Mouse (Mus musculus) lung, postnatal 10 days (tissue): ENCODE data around the gene Fan1.
A peak's percentile ranks its signal among the peaks of the same experiment; 100 is the strongest.

Source experiments
- DNase-seq: peaks from one replicate; pipeline ENCODE4 v3.0.0; 2021

The Fan1 gene

GRCm38 (mm10) chr7:64373830-64374562 lies at the start of gene Fan1:
Fan1 (minus strand) TSS chr7:64374095.
- peak; percentile 92 for DNase-seq

DNA sequence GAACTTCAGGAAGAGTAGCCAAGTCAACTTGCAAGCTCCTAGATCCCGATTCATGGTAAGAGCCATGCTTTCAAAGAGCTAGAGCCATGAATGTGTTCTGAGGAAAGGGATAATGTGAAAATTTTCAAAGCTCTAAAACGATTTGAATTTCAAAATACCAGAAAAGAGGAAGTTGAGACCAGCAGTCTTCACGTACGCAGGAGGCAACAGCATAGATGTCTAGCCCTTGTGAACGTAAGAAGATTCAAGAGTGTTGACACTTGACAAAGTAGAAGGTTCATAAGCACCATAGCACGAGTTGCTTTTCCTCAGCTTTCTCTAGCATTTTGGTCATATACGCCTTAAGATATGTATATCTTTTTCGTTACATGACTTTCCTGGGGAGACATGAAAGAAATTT lies 30.1 kb upstream of the Fan1 start:
- no peak for DNase-seq

- no peak for DNase-seq
These were observed 28.6 kb upstream of the Fan1 start for GRCm38 (mm10) chr7:64402452-64402851.

GRCm38 (mm10) chr7:64400725-64401124 lies 26.8 kb upstream of the Fan1 start:
- DNase-seq = no peak

- no peak for DNase-seq
These were observed 18.9 kb upstream of the Fan1 start for GRCm38 (mm10) chr7:64392819-64393151.

- peak; percentile 100 for DNase-seq
These were observed 18.4 kb upstream of the Fan1 start, which contains the start of the genes Mphosph10 and Mcee for GRCm38 (mm10) chr7:64392122-64392818. Mphosph10 (minus strand) TSS chr7:64392268. Mcee (plus strand) TSS chr7:64392607.

DNA sequence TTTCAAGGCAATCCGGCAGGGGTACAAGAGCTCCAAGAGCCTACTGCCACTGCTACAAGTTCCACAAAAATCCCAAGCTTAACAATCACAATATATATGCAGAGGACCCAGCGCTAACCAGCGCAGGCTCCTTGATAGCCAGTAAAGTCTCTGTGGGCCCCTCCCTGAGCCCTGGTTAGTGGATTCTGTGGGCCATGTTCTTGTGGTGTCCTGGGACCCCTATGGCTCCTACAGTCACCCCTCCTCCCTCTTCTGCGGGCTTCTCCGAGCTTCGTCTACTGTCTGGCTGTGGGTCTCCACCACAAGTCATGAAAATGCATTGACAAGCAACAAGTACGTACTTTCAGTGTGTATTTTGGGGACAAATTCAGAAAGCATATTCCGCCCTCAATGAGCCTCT lies 17.6 kb upstream of the Fan1 start:
- no peak for DNase-seq

DNA sequence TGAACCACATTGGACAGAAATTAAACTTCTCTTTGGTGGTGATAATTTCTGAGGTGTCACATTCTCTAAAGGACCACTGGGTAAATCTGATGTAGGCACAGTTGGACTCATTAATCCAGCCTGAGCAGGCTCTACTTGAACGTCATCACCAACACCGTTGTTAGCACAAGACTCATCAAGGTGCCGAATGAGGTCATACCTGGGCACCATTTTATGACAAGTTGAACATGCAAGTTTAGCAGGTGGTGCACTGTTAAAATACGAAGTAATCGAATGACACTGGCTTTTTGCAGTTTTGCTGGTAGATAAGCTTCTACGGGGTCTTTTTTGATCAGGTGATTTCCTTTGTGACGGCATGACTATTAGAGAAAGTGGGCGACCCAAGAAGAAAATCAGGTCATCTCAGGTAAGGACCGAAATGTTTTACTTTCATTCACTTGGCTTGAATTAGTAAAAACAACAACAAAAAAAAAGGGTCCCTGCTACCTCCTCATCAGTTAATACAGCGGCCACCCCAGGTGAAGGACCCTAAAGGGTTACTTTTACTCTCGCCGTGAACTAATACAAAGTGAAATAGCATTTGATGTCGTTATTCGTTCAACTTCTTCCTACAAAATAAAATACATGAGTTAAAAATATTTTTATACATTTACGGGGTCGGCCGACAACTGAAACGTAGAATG lies 607 bp downstream of the Fan1 start:
- DNase-seq = no peak

DNA sequence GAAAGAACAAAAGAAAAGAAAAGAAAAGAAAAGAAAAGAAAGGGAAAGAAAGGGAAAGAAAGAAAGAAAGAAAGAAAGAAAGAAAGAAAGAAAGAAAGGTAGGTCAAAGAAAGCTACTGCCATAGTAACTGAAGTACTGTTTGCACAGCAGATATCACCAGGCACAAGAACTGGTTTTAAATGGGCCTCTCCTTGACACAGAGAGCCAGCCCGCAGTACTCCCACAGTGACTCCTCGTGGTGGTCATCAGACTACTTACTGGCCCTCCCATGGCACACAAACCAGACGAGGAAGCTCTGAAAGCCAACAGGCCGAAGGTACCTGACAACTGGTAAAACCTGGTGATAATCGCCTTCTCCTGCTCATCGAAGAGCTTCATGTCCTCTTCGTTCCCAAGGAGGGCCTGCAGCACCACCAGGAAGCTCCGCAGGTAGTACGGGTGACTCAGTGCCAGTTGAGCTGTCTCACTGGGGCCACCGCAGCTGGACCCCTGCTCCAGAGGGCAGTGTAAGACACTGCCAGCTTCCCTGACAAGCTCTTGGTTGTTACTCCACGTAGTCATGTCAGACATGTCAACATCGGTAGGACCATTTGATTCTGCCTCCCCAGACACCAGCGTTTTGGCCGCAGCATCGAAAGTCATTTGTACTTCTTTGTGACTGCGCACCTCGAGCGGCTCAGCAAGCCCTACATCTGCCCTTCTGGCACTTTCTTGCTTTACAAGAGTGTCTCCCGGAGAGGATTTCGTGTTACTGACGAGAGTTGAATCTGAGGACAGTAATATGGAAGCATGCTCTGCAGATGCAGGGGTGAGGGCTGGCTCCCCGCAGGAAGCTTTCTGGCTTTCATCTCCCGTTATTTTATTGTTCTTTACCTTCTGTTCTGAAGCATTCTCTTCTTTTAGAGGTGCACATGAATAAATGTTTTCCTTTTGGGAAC lies 1.7 kb downstream of the Fan1 start:
- DNase-seq = no peak

DNA sequence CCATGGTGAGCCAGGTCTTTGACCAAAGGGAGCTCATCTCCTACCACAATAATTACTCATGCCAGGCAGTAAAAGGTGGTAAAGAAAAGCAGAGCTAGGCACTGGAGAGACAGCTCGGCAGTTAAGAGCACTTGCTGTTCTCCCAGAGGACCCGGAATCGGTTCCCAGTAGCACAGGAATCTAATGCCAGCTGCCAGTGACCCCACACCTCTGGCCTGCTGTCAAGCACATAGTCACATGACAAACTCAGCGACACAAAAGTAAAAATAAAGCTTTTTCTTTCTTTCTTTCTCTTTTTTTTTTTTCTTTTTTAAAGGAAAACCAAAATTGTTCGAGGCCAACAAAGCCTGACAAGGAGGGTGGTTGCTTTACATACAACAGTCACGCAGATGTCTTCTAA lies 4.1 kb downstream of the Fan1 start:
- no peak for DNase-seq

- no peak for DNase-seq
These were observed 8.0 kb downstream of the Fan1 start for GRCm38 (mm10) chr7:64365863-64366262.

DNA sequence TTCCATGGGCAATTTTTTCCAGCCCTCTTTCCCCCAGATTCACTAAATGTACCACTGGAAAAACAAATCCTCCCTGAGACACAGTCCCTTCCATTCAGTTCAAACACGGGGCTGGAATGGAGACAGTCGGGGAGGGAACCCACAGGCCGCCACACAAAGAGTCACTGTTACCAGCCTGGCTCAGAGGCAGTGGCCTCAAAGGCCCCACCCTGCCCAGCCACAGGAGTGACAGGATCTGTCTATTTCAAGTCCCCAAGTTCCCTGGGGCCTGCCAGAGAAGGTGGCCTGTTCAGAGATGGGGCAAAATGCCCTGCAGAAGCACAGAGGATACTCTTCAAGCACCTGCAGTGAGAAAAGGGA lies 13.3 kb downstream of the Fan1 start:
- no peak for DNase-seq

GRCm38 (mm10) chr7:64359943-64360585 lies 13.8 kb downstream of the Fan1 start:
- DNase-seq = no peak

GRCm38 (mm10) chr7:64358666-64359065 lies 15.2 kb downstream of the Fan1 start:
- no peak for DNase-seq

- DNase-seq = peak; percentile 86
These were observed 16.5 kb downstream of the Fan1 start for GRCm38 (mm10) chr7:64357405-64357804.

DNA sequence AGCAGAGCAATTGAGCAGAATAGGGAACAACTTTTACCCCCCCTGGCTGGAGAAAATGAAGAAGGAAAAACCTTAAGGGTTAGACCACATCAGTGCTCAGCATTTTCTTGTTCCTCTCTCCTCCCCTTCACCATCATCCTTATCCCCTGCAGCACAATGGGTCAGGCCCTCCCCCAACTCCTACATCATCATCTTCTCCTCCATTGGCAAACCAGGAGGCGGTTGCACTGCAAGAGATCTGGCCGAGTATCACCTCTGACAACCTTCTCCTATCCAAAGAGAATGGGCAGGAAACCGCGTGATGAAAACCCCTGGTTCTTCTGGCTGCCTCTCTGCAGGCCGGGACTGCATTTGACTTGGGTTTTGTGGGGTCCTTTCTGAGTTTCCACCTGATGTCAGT lies 17.2 kb downstream of the Fan1 start:
- DNase-seq = no peak

DNA sequence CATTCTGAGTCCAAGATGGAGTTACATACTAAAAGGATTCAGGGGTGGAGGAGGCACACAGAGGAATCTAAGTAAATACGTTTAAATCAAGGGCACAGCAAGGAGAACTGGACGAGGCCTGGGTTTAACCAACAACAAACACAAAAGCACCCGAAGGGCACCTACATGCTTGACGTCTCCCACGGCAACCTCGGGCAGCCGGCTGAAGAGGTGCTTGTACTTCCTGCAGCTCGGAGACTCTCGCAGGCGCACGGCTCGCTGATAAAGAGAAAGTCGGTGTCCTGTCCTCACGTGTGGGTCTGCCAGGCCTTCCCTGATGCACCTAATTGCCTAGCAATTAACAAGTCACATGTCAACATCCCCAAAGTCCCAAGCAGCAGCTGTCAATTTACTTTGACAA lies 19.7 kb downstream of the Fan1 start:
- no peak for DNase-seq

- no peak for DNase-seq
These were observed 22.8 kb downstream of the Fan1 start for GRCm38 (mm10) chr7:64351087-64351486.

GRCm38 (mm10) chr7:64349147-64349861 lies 24.6 kb downstream of the Fan1 start:
- no peak for DNase-seq

GRCm38 (mm10) chr7:64347813-64348212 lies 26.1 kb downstream of the Fan1 start:
- no peak for DNase-seq

GRCm38 (mm10) chr7:64332686-64333085 lies 41.2 kb downstream of the Fan1 start:
- DNase-seq = no peak

DNA sequence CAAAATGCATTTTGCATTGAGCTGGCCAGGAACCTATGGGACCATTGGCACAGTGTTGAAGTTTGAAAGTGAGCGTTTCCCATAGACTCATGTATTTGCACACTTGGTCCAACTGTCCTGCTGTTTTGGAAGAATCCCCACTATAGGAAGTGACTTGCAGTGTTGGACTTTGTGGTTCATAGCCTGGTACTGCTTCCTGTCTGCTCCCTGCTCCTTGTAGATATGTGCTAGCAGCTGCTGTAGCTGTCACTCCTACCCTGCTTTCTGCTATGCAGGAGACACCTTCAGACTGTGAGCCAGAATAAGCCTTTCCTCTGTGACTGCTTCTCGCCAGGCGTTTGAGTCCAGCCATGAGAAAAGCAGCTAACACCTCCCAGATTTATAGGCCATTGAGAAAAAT lies 42.6 kb downstream of the Fan1 start:
- DNase-seq = no peak
